Mouse (Mus musculus): ENCODE measurements around the gene Gm15446. TPM values are rescaled to one million over a fixed set of nuclear protein-coding genes. Genes with fewer than 3 reads are reported as not detected.
A peak's percentile ranks its signal among the peaks of the same experiment; 100 is the strongest.
"Not testable (repeated sequence)": the region's sequence is repeated elsewhere in the genome, so short reads cannot be mapped to it uniquely, and the experiment has no call there.

The Gm15446 gene
- total RNA-seq (2014; fragmentation: Nextera tagmentation) (20.8 and 29.5 TPM in 2 replicates), total RNA-seq (2017) (41.4 and 108 TPM in 2 replicates), polyA plus RNA-seq (2012) (0.17 and 1.7 TPM in 2 replicates)

DNA sequence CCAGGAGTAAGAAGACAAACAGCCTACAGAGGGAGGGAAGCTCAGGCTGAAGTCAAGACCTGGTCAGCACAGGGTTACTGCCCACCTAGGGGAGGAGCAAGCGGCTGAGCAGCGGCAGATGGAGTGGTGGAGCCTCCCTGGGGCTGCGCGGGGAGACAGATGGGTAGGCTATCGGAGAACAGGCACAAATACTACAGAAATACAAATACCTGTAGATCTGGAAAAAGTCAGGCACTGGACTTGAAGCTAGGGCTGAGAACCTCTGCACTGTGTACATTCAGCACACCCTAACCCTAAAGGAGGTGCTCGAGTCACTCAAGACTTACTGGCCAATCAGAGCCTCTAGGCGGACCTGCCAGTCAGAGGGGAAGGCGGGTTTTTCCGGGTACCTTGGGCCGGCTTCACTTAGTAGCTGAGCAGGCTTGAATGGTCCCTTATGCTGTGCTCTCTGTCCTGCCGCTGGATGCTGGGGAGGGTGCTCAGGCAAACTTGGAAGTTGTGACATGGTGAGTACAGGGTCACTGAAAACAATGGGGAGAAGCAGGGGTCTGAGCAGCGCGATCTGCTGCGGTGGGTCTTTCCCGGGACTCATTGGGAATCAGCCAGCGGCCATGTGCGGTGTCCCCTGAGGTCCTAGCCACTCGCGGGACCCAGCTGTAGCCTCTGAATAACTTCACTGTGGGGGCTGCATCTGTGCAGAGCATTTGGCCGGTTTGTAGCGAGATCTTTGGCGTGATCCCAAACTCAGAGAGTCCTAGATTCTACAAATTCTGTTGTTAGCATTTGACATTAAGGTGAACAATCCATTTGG, at the start of gene Gm15446:
Gene Gm15446, plus strand, starts transcription at position 140 of the 811 bp plus-strand sequence.
- peak; percentile 99 for ATAC-seq (ENCODE audit: extremely low read depth, insufficient number of reproducible peaks, low FRiP score, poor library complexity, severe bottlenecking)

DNA sequence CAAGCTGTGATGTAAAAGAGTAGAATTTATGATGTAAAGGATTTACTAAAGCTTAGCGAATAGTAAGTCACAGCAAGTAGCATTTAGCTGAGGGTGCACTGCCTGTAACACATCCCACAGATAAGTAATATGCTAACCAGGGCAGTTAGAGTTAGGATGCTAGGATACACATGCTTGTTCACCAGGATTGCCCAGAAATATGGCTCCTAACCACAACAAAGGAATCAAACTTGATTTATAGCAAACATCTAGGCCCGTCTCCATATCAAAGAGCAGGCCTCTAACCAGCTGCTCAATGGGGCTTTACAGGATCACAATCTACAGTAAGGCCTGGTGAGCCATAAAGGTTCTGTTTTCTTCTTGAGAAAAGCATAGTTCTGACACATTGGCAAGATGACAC, 929 bp downstream of the Gm15446 start:
- DNase-seq (ENCODE audit: low spot score); ATAC-seq (ENCODE audit: extremely low read depth, insufficient number of reproducible peaks, low FRiP score, poor library complexity, severe bottlenecking); H3K36me3 ChIP-seq (replicated peaks); H3K4me1 ChIP-seq (ENCODE audit: insufficient read depth, low read depth, low read length); H3K27me3 ChIP-seq (ENCODE audit: insufficient read depth, low read length); H3K9me3 ChIP-seq (replicated peaks): not testable (repeated sequence)
- H3K4me3 ChIP-seq (ENCODE audit: low read depth, low read length): peak overlapping the region; percentile 73

More for the DNA sequence above, at the start of gene Gm15446:
- peak; percentile 35 for DNase-seq (ENCODE audit: low spot score)
- peak within 1 kb of the TSS; percentile 73 for H3K4me3 ChIP-seq (ENCODE audit: low read depth, low read length)
- H3K9me3 ChIP-seq (replicated peaks); H3K36me3 ChIP-seq (replicated peaks); H3K27me3 ChIP-seq (ENCODE audit: insufficient read depth, low read length); H3K4me1 ChIP-seq (ENCODE audit: insufficient read depth, low read depth, low read length): not testable (repeated sequence)

DNA sequence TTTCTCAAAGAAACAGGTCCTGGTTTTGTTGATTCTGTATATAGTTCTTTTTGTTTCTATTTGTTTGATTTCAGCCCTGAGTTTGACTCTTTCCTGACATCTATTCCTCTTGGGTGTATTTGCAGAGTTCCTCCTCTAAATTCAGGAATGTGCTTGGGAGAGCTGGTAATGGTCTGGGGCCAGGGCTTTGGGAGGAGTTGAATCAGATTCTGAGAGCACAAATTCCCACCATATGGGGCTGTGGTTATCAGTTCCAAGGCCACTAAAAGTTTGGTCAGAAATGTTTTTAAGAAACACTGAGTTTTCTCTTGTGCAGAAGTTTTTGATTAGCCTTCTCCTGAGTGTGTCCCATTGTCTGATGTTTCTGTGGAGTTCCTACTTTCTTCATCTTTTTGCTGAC, 1.7 kb downstream of the Gm15446 start:
- H3K4me3 ChIP-seq (ENCODE audit: low read depth, low read length): no peak overlapping the region
- ATAC-seq (ENCODE audit: extremely low read depth, insufficient number of reproducible peaks, low FRiP score, poor library complexity, severe bottlenecking): no peak
- DNase-seq (ENCODE audit: low spot score): no peak
- no peaks in the 10 kb centered on the region for H3K27me3 ChIP-seq (ENCODE audit: insufficient read depth, low read length)
- H3K36me3 ChIP-seq (replicated peaks): peaks cover 9% of the 10 kb centered on the region
- H3K4me1 ChIP-seq (ENCODE audit: insufficient read depth, low read depth, low read length): peaks cover 8% of the 10 kb centered on the region
- H3K9me3 ChIP-seq (replicated peaks): no peaks in the 10 kb centered on the region
- TF ChIP-seq GATA2 (IDR thresholded peaks at IDR 0.05; ENCODE audit: borderline replicate concordance, low read depth, low read length) (no peak), GATA1 (IDR thresholded peaks at IDR 0.05; ENCODE audit: borderline replicate concordance, low read length) (no peak), TAL1 (conservative IDR thresholded peaks at IDR 0.05; ENCODE audit: low read depth, low read length) (no peak), POLR2AphosphoS5 (IDR thresholded peaks at IDR 0.05; ENCODE audit: insufficient replicate concordance, low read depth, low read length) (no peak), CTCF (IDR thresholded peaks at IDR 0.05; ENCODE audit: low read depth, low read length) (no peak)

DNA sequence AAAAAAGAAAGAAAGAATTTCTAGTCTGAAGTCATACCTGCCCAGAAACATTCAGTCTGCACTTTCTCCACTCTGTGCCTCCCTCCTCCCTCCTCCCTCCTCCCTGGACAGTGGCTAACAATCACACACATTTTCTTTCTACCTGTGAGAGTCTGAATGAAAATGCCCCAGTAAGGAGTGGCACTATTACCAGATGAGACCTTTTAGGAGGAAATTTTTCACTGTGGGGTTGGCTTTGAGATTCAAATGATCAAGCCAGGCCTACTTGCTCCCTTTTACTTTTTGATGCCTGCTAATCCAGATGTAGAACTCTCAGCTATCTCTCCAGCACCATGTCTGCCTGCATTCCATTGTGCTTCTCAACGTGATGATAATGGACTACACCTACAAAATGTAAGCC, 27.1 kb downstream of the Gm15446 start:
- Histone ChIP-seq H3K36me3 (replicated peaks) (no peaks in the 10 kb centered on the region), H3K9me3 (replicated peaks) (0 out of 2 replicates have a peak, but pooled peaks cover 2% of the 10 kb centered on the region), H3K4me1 (ENCODE audit: insufficient read depth, low read depth, low read length) (no peaks in the 10 kb centered on the region), H3K4me3 (ENCODE audit: low read depth, low read length) (no peak overlapping the region), H3K27me3 (ENCODE audit: insufficient read depth, low read length) (no peaks in the 10 kb centered on the region)
- no peak for TF ChIP-seq GATA1 (IDR thresholded peaks at IDR 0.05; ENCODE audit: borderline replicate concordance, low read length)
- TF ChIP-seq GATA2 (IDR thresholded peaks at IDR 0.05; ENCODE audit: borderline replicate concordance, low read depth, low read length): no peak
- no peak for TF ChIP-seq TAL1 (conservative IDR thresholded peaks at IDR 0.05; ENCODE audit: low read depth, low read length)
- no peak for TF ChIP-seq POLR2AphosphoS5 (IDR thresholded peaks at IDR 0.05; ENCODE audit: insufficient replicate concordance, low read depth, low read length)
- no peak for TF ChIP-seq CTCF (IDR thresholded peaks at IDR 0.05; ENCODE audit: low read depth, low read length)
- DNase-seq (ENCODE audit: low spot score) (no peak), ATAC-seq (ENCODE audit: extremely low read depth, insufficient number of reproducible peaks, low FRiP score, poor library complexity, severe bottlenecking) (no peak)

DNA sequence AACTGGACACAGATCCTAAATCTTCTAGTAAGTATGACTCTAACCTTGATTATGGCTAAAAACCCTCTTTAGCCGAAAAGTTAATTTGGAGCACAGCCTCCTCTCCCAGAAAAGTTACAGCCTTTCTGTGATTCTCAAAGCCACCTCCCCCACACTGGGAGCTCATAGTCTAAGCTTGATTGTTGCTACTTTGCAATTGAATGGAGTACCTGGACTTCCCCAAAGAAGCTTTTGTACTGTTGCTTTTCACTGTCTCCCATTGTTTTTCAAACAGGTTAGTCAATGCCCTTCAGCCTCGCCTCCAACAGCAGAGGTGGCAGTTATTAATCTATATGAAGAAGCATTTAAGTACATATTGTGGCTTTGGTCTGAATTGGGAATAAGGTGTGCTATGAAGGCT, 57.5 kb downstream of the Gm15446 start:
- not testable (repeated sequence) for H3K9me3 ChIP-seq (replicated peaks); H3K27me3 ChIP-seq (ENCODE audit: insufficient read depth, low read length); H3K4me1 ChIP-seq (ENCODE audit: insufficient read depth, low read depth, low read length); H3K36me3 ChIP-seq (replicated peaks); H3K4me3 ChIP-seq (ENCODE audit: low read depth, low read length); ATAC-seq (ENCODE audit: extremely low read depth, insufficient number of reproducible peaks, low FRiP score, poor library complexity, severe bottlenecking); DNase-seq (ENCODE audit: low spot score)

Other genes with a start within 250 kb of the Gm15446 start
- gene 5430403G16Rik, start 232.4 kb upstream of the Gm15446 start, total RNA-seq (2014; fragmentation: Nextera tagmentation): 19.3 and 25.5 TPM in 2 replicates
- gene 5430403G16Rik, start 232.4 kb upstream of the Gm15446 start, total RNA-seq (2017): 3.5 and 5.0 TPM in 2 replicates
- 0.08 and 0.15 TPM in 2 replicates for gene 5430403G16Rik, start 232.4 kb upstream of the Gm15446 start, polyA plus RNA-seq (2012)
- 32.4 and 34.4 TPM in 2 replicates for gene 4930522L14Rik, start 171.5 kb upstream of the Gm15446 start, total RNA-seq (2014; fragmentation: Nextera tagmentation)
- 20.4 and 26.7 TPM in 2 replicates for gene 4930522L14Rik, start 171.5 kb upstream of the Gm15446 start, total RNA-seq (2017)
- gene 4930522L14Rik, start 171.5 kb upstream of the Gm15446 start, polyA plus RNA-seq (2012): 0.10 and 0.28 TPM in 2 replicates
- gene Zfp932, start 73.1 kb downstream of the Gm15446 start, total RNA-seq (2014; fragmentation: Nextera tagmentation): 46.6 and 51.3 TPM in 2 replicates
- gene Zfp932, start 73.1 kb downstream of the Gm15446 start, total RNA-seq (2017): 45.7 and 69.9 TPM in 2 replicates
- 0.66 and 0.77 TPM in 2 replicates for gene Zfp932, start 73.1 kb downstream of the Gm15446 start, polyA plus RNA-seq (2012)
- gene Gm17655, start 149.1 kb downstream of the Gm15446 start, total RNA-seq (2014; fragmentation: Nextera tagmentation): 33.2 and 49.1 TPM in 2 replicates
- gene Gm17655, start 149.1 kb downstream of the Gm15446 start, total RNA-seq (2017): 6.5 and 16.0 TPM in 2 replicates
- gene Gm17655, start 149.1 kb downstream of the Gm15446 start, polyA plus RNA-seq (2012): 0.14 and 0.50 TPM in 2 replicates
- gene Gm35315, start 171.0 kb downstream of the Gm15446 start, total RNA-seq (2014; fragmentation: Nextera tagmentation): 5.4 and 7.4 TPM in 2 replicates
- gene Gm35315, start 171.0 kb downstream of the Gm15446 start, total RNA-seq (2017): 3.8 TPM in 2 replicates
- 0.09 and 0.10 TPM in 2 replicates for gene Gm35315, start 171.0 kb downstream of the Gm15446 start, polyA plus RNA-seq (2012)
- not detected in 2 replicates for gene Plcxd1, start 176.6 kb downstream of the Gm15446 start, total RNA-seq (2014; fragmentation: Nextera tagmentation)
- gene Plcxd1, start 176.6 kb downstream of the Gm15446 start, total RNA-seq (2017): 0.06 and 0.11 TPM in 2 replicates
- gene Plcxd1, start 176.6 kb downstream of the Gm15446 start, polyA plus RNA-seq (2012): not detected in 2 replicates
- gene Gtpbp6, start 184.8 kb downstream of the Gm15446 start, total RNA-seq (2014; fragmentation: Nextera tagmentation): 16.6 and 17.0 TPM in 2 replicates
- 17.5 and 17.8 TPM in 2 replicates for gene Gtpbp6, start 184.8 kb downstream of the Gm15446 start, total RNA-seq (2017)
- 35.6 and 40.9 TPM in 2 replicates for gene Gtpbp6, start 184.8 kb downstream of the Gm15446 start, polyA plus RNA-seq (2012)
- gene Zfp605, start 186.7 kb downstream of the Gm15446 start, total RNA-seq (2014; fragmentation: Nextera tagmentation): 10.4 and 12.1 TPM in 2 replicates
- gene Zfp605, start 186.7 kb downstream of the Gm15446 start, total RNA-seq (2017): 7.3 and 8.2 TPM in 2 replicates
- gene Zfp605, start 186.7 kb downstream of the Gm15446 start, polyA plus RNA-seq (2012): 0.24 and 0.40 TPM in 2 replicates
- gene Chfr, start 212.4 kb downstream of the Gm15446 start, total RNA-seq (2014; fragmentation: Nextera tagmentation): 82.8 and 93.5 TPM in 2 replicates
- 65.3 and 79.8 TPM in 2 replicates for gene Chfr, start 212.4 kb downstream of the Gm15446 start, total RNA-seq (2017)
- 37.1 and 49.0 TPM in 2 replicates for gene Chfr, start 212.4 kb downstream of the Gm15446 start, polyA plus RNA-seq (2012)